Comparison of ENCODE assay signal across 20 mouse cellular contexts in genomic region chr2:138412537-138412936, GRCm38 (mm10).
DNase-seq lines count a peak whose midpoint lies in the region; ATAC-seq and TF ChIP-seq lines count a peak whose summit lies in the region.
"Had no signal": no experiment of that assay in that cellular context is flagged by ENCODE, and none has a peak within 500 bp of the region (broad histone marks: within the 10 kb centered on the region; RNA-seq: fewer than 3 reads in every experiment).

No protein-coding gene starts in this region.

- no peak overlapping the region for H3K4me2 ChIP-seq in forebrain, embryonic 12.5 days
- H3K4me2 ChIP-seq in forebrain, embryonic 16.5 days (ENCODE audit: low read length) = no peak overlapping the region
- H3K4me2 ChIP-seq in midbrain, embryonic 14.5 days (ENCODE audit: low read length) = no peak overlapping the region
- no peak overlapping the region for H3K4me2 ChIP-seq in embryonic facial prominence, embryonic 15.5 days (replicated peaks)
- no peak overlapping the region for H3K4me2 ChIP-seq in limb, embryonic 14.5 days (replicated peaks; ENCODE audit: low read depth, low read length, severe bottlenecking)
- H3K4me2 ChIP-seq: kidney, embryonic 15.5 days had no signal

- peak overlapping the region; percentile 42; the same call in 1 of the 2 replicates for H3K27ac ChIP-seq in forebrain, embryonic 12.5 days
- no peak overlapping the region for H3K27ac ChIP-seq in forebrain, embryonic 16.5 days (ENCODE audit: low read length)
- H3K27ac ChIP-seq in midbrain, embryonic 14.5 days (replicated peaks; ENCODE audit: low read depth, low read length) = no peak overlapping the region
- no peak overlapping the region for H3K27ac ChIP-seq in midbrain, embryonic 10.5 days (replicated peaks)
- H3K27ac ChIP-seq in embryonic facial prominence, embryonic 15.5 days (replicated peaks) = peak overlapping the region; percentile 22; the same call in 1 of the 2 replicates
- peak overlapping the region; percentile 53 for H3K27ac ChIP-seq in limb, embryonic 14.5 days (replicated peaks; ENCODE audit: low read depth, low read length)
- H3K27ac ChIP-seq: kidney, embryonic 15.5 days; liver, embryonic 14.5 days; stomach, postnatal 0 days had no signal

- 54% methylated on average over 5 of the region's 5 CpGs for WGBS in forebrain, embryonic 12.5 days
- WGBS in forebrain, embryonic 16.5 days = 42% methylated on average over 5 of the region's 5 CpGs
- 35% methylated on average over 5 of the region's 5 CpGs for WGBS in midbrain, embryonic 14.5 days
- 71% methylated on average over 5 of the region's 5 CpGs for WGBS in midbrain, embryonic 10.5 days
- WGBS in embryonic facial prominence, embryonic 15.5 days = 10% methylated on average over 5 of the region's 5 CpGs
- WGBS in limb, embryonic 14.5 days = 7% methylated on average over 5 of the region's 5 CpGs

- no peaks in the 10 kb centered on the region for H3K4me1 ChIP-seq in forebrain, embryonic 12.5 days
- H3K4me1 ChIP-seq in forebrain, embryonic 16.5 days (replicated peaks; ENCODE audit: control insufficient read depth, insufficient read depth, low read length) = no peaks in the 10 kb centered on the region
- H3K4me1 ChIP-seq in midbrain, embryonic 14.5 days (ENCODE audit: control insufficient read depth, insufficient read depth, low read length) = no peaks in the 10 kb centered on the region
- peaks cover 6% of the 10 kb centered on the region; the same call in 1 of the 2 replicates for H3K4me1 ChIP-seq in midbrain, embryonic 10.5 days
- H3K4me1 ChIP-seq in embryonic facial prominence, embryonic 15.5 days = peaks cover 7% of the 10 kb centered on the region; the same call in 1 of the 2 replicates
- peaks cover 7% of the 10 kb centered on the region for H3K4me1 ChIP-seq in limb, embryonic 14.5 days (ENCODE audit: control insufficient read depth, insufficient read depth, low read length)
- H3K4me1 ChIP-seq: kidney, embryonic 15.5 days had no signal

- H3K36me3 ChIP-seq in forebrain, embryonic 12.5 days (replicated peaks) = no peaks in the 10 kb centered on the region
- H3K36me3 ChIP-seq in forebrain, embryonic 16.5 days (ENCODE audit: control insufficient read depth, insufficient read depth) = no peaks in the 10 kb centered on the region
- H3K36me3 ChIP-seq in midbrain, embryonic 14.5 days (ENCODE audit: control insufficient read depth, insufficient read depth, low read length) = no peaks in the 10 kb centered on the region
- no peaks in the 10 kb centered on the region for H3K36me3 ChIP-seq in midbrain, embryonic 10.5 days
- no peaks in the 10 kb centered on the region for H3K36me3 ChIP-seq in embryonic facial prominence, embryonic 15.5 days
- no peaks in the 10 kb centered on the region for H3K36me3 ChIP-seq in limb, embryonic 14.5 days (ENCODE audit: control insufficient read depth, insufficient read depth, low read length)
- H3K36me3 ChIP-seq: G1E; kidney, embryonic 15.5 days had no signal

- no peak overlapping the region for H3K9ac ChIP-seq in forebrain, embryonic 12.5 days
- H3K9ac ChIP-seq in forebrain, embryonic 16.5 days (replicated peaks; ENCODE audit: low read depth, low read length) = no peak overlapping the region
- no peak overlapping the region for H3K9ac ChIP-seq in midbrain, embryonic 14.5 days (replicated peaks; ENCODE audit: low read length)
- H3K9ac ChIP-seq in embryonic facial prominence, embryonic 15.5 days = no peak overlapping the region
- H3K9ac ChIP-seq in limb, embryonic 14.5 days (ENCODE audit: low read depth, low read length, severe bottlenecking) = no peak overlapping the region
- H3K9ac ChIP-seq: kidney, embryonic 15.5 days; liver, embryonic 14.5 days had no signal

- no peak for TF ChIP-seq POLR2A in limb, embryonic 14.5 days (IDR thresholded peaks at IDR 0.05; ENCODE audit: borderline replicate concordance, extremely low read depth, insufficient read depth, insufficient read length)

- H3K9me3 ChIP-seq in forebrain, embryonic 12.5 days = no peaks in the 10 kb centered on the region
- no peaks in the 10 kb centered on the region for H3K9me3 ChIP-seq in forebrain, embryonic 16.5 days (ENCODE audit: control insufficient read depth, low read length)
- H3K9me3 ChIP-seq in midbrain, embryonic 14.5 days (ENCODE audit: control insufficient read depth, low read length) = no peaks in the 10 kb centered on the region
- H3K9me3 ChIP-seq in midbrain, embryonic 10.5 days (replicated peaks) = no peaks in the 10 kb centered on the region
- no peaks in the 10 kb centered on the region for H3K9me3 ChIP-seq in embryonic facial prominence, embryonic 15.5 days (replicated peaks)
- H3K9me3 ChIP-seq in limb, embryonic 14.5 days (ENCODE audit: control insufficient read depth, low read length) = no peaks in the 10 kb centered on the region
- H3K9me3 ChIP-seq: kidney, embryonic 15.5 days had no signal

- H3K4me3 ChIP-seq in forebrain, embryonic 12.5 days (replicated peaks) = no peak overlapping the region
- H3K4me3 ChIP-seq in forebrain, embryonic 16.5 days (replicated peaks; ENCODE audit: low read length) = no peak overlapping the region
- H3K4me3 ChIP-seq in midbrain, embryonic 14.5 days (replicated peaks; ENCODE audit: low read depth, low read length) = no peak overlapping the region
- no peak overlapping the region for H3K4me3 ChIP-seq in midbrain, embryonic 10.5 days
- H3K4me3 ChIP-seq in embryonic facial prominence, embryonic 15.5 days (replicated peaks) = no peak overlapping the region
- H3K4me3 ChIP-seq in limb, embryonic 14.5 days (replicated peaks; ENCODE audit: low read length) = no peak overlapping the region
- H3K4me3 ChIP-seq: kidney, embryonic 15.5 days had no signal

- peak; percentile 21 for DNase-seq in midbrain, embryonic 14.5 days
- DNase-seq in midbrain, embryonic 10.5 days (ENCODE audit: low spot score) = no peak
- peak; percentile 33 for DNase-seq in limb, embryonic 14.5 days (ENCODE audit: low spot score)
- no peak for DNase-seq in kidney, adult 8-10 months
- DNase-seq in cerebellum, adult 9-10 months = no peak
- DNase-seq: adrenal gland, postnatal 14 days; gastrocnemius, postnatal 10 days; heart, adult 18-20 months; heart, postnatal 36 days; right cerebral cortex, postnatal 4 days had no signal

- 0 out of 2 replicates have a peak, but pooled peaks cover 3% of the 10 kb centered on the region for H3K27me3 ChIP-seq in forebrain, embryonic 12.5 days
- H3K27me3 ChIP-seq in forebrain, embryonic 16.5 days (replicated peaks; ENCODE audit: control insufficient read depth, insufficient read depth, low read length) = no peaks in the 10 kb centered on the region
- H3K27me3 ChIP-seq in midbrain, embryonic 14.5 days (ENCODE audit: control insufficient read depth, insufficient read depth, low read length) = no peaks in the 10 kb centered on the region
- H3K27me3 ChIP-seq in midbrain, embryonic 10.5 days (ENCODE audit: low read depth, poor library complexity, severe bottlenecking) = no peaks in the 10 kb centered on the region
- H3K27me3 ChIP-seq in embryonic facial prominence, embryonic 15.5 days = no peaks in the 10 kb centered on the region
- no peaks in the 10 kb centered on the region for H3K27me3 ChIP-seq in limb, embryonic 14.5 days (ENCODE audit: control insufficient read depth, insufficient read depth, low read length)
- H3K27me3 ChIP-seq: kidney, embryonic 15.5 days had no signal

- no peak for ATAC-seq in forebrain, embryonic 12.5 days (ENCODE audit: low FRiP score)
- no peak for ATAC-seq in forebrain, embryonic 16.5 days
- no peak for ATAC-seq in midbrain, embryonic 14.5 days (ENCODE audit: low FRiP score, low TSS enrichment)
- ATAC-seq in embryonic facial prominence, embryonic 15.5 days (ENCODE audit: insufficient number of reproducible peaks, low FRiP score, low TSS enrichment, low read depth) = no peak
- ATAC-seq in limb, embryonic 14.5 days (ENCODE audit: low FRiP score, low read depth) = peak; percentile 60; the same call in 1 of the 2 replicates
- ATAC-seq: hindbrain, embryonic 16.5 days; intestine, embryonic 16.5 days; lung, postnatal 0 days had no signal

Comparison
In these comparisons a context has a peak if more than half of its experiments do, and no peak if none do; other contexts are left out.
1. H3K27ac ChIP-seq: peak in forebrain, embryonic 12.5 days (single experiment), embryonic facial prominence, embryonic 15.5 days (single experiment) and limb, embryonic 14.5 days (single experiment); none in forebrain, embryonic 16.5 days (single experiment), midbrain, embryonic 14.5 days (single experiment) and midbrain, embryonic 10.5 days (single experiment).
2. DNase-seq: peak in midbrain, embryonic 14.5 days (single experiment) and limb, embryonic 14.5 days (single experiment); none in midbrain, embryonic 10.5 days (single experiment), kidney, adult 8-10 months (0 of 2) and cerebellum, adult 9-10 months (single experiment).